Mouse (Mus musculus): Measurements from ENCODE around the gene Zc3h14. TPM values are rescaled to one million over a fixed set of nuclear protein-coding genes. Genes with fewer than 3 reads are reported as not detected.

The Zc3h14 gene
- polyA plus RNA-seq, 1 experiment from 2014 or later = 127 TPM

DNA sequence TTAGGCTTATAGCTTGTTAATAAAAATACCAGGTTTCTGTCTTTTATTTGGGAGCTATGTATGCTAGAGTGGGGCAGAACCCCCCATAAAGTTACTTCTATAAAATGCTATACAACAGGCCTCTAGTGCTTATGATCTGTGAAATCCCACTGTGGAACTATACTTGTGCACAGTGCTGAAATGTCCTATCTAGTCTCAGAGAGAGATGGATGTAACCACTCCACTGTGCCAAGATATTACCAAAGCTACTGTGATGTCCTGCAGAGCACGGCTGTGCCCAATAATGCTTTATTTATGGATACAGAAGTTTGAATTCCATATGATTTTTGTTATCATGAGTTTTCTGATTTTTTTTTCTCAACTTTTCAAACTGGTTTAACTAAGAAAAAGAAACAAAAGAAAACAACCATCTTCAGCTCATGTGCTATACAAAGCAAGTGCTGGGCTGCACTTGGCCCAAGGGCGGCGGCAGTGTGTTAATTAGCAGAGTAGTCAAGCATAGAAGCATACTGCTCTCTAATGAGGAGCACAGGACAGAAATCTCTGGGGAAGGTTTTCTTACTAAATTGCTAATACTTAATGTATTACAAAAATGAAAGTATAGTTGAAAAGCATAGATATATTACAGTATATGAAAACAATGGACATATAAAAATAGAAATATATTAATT is 57.4 kb downstream of the Zc3h14 start:
- H3K9me3 ChIP-seq (ENCODE audit: control insufficient read depth, low read length) = no peaks in the 10 kb centered on the region
- H3K27me3 ChIP-seq (replicated peaks; ENCODE audit: control insufficient read depth, insufficient read depth, low read length) = no peaks in the 10 kb centered on the region
- H3K36me3 ChIP-seq (ENCODE audit: control insufficient read depth, insufficient read depth) = peaks cover 5% of the 10 kb centered on the region; the same call in 1 of the 2 replicates
- no peak overlapping the region for H3K9ac ChIP-seq (replicated peaks; ENCODE audit: low read depth, low read length)
- WGBS = 54% methylated on average over 3 of the region's 3 CpGs
- H3K4me3 ChIP-seq (replicated peaks; ENCODE audit: low read length) = no peak overlapping the region
- no peak overlapping the region for H3K4me2 ChIP-seq (ENCODE audit: low read length)
- no peaks in the 10 kb centered on the region for H3K4me1 ChIP-seq (replicated peaks; ENCODE audit: control insufficient read depth, insufficient read depth, low read length)
- no peak overlapping the region for H3K27ac ChIP-seq (ENCODE audit: low read length)
- ATAC-seq = no peak

DNA sequence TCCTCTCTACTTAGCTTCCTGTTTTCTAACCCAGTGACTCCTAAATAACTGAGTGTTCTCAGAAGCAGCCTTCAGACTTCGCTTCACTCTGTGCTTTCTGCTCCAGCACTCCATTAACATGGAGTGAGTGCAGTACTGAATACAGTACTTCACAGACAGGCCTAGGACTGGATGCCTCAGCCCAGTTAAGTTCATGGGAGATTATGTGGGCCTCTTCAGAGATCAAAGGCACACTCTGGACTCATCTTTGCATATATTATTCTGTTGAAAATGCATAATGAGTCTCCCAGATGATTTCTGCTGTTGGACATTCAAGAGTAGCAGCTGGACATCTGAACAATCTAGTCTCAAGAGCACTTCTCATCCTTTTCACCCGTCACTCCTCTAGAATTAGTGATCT is 74.0 kb downstream of the Zc3h14 start:
- H3K9ac ChIP-seq (replicated peaks; ENCODE audit: low read depth, low read length) = no peak overlapping the region
- ATAC-seq = no peak

DNA sequence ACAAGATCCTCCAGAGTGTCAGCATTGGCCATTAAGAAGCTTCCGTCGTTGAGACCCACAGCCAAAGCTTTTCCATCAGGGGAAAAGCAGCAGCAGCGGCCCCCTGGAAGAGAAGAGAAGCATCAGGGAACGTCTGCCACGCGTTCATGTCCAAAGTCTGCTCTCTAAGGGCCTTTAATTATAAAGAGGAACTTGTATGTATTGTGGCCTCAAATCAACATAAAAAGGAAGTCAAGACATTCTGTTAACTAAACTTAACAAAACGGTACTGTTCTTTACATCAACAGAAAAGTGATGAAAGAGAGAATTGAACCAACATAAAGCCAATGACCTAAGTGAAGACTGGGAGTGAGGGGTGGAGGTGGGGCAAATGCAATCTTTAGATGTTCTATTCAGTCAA is 84.4 kb downstream of the Zc3h14 start:
- H3K4me1 ChIP-seq (replicated peaks; ENCODE audit: control insufficient read depth, insufficient read depth, low read length) = no peaks in the 10 kb centered on the region
- no peak overlapping the region for H3K27ac ChIP-seq (ENCODE audit: low read length)
- WGBS = 89% methylated on average over 7 of the region's 7 CpGs
- no peak overlapping the region for H3K9ac ChIP-seq (replicated peaks; ENCODE audit: low read depth, low read length)
- H3K4me2 ChIP-seq (ENCODE audit: low read length) = no peak overlapping the region
- no peak for ATAC-seq
- no peaks in the 10 kb centered on the region for H3K9me3 ChIP-seq (ENCODE audit: control insufficient read depth, low read length)
- no peak overlapping the region for H3K4me3 ChIP-seq (replicated peaks; ENCODE audit: low read length)
- H3K27me3 ChIP-seq (replicated peaks; ENCODE audit: control insufficient read depth, insufficient read depth, low read length) = no peaks in the 10 kb centered on the region
- peaks cover 2% of the 10 kb centered on the region for H3K36me3 ChIP-seq (ENCODE audit: control insufficient read depth, insufficient read depth)

More for the DNA sequence above, 74.0 kb downstream of the Zc3h14 start:
- H3K27me3 ChIP-seq (replicated peaks; ENCODE audit: control insufficient read depth, insufficient read depth, low read length) = no peaks in the 10 kb centered on the region
- H3K4me2 ChIP-seq (ENCODE audit: low read length) = no peak overlapping the region
- H3K27ac ChIP-seq (ENCODE audit: low read length) = no peak overlapping the region
- no peaks in the 10 kb centered on the region for H3K4me1 ChIP-seq (replicated peaks; ENCODE audit: control insufficient read depth, insufficient read depth, low read length)
- 55% methylated on average over 2 of the region's 2 CpGs for WGBS
- no peak overlapping the region for H3K4me3 ChIP-seq (replicated peaks; ENCODE audit: low read length)
- H3K9me3 ChIP-seq (ENCODE audit: control insufficient read depth, low read length) = no peaks in the 10 kb centered on the region
- H3K36me3 ChIP-seq (ENCODE audit: control insufficient read depth, insufficient read depth) = no peaks in the 10 kb centered on the region

DNA sequence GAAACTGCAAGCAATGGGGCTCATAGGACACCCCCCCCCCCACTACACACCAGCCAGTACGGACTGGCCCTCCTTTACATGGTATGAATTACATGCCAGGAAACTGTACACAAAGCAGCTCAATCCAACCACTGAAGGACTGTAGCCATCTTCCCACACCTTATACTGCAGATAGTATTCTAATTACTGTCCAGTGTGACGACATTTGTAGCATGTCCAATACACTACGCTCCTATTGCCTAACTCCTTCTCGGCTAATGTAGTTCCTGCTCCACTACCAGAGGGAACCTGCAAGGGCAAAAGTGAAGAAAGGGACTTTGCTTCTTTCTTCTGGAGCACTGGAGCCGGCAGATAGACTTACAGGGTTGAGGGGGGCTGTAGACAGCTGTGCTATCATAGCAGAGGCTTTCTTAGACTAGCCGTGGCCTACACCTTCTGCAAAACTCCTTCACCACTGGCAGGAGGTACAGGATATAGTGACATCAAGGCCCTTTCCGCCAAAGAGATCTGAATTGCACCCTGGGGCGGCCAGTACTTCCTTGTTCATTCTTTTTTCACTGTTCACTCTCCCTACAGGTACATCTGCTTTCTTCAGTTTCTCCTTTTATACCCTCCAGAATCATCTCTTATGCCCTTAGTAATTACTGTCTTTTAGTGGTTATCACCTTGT is 86.3 kb downstream of the Zc3h14 start:
- H3K36me3 ChIP-seq (ENCODE audit: control insufficient read depth, insufficient read depth) = peaks cover 2% of the 10 kb centered on the region
- no peaks in the 10 kb centered on the region for H3K9me3 ChIP-seq (ENCODE audit: control insufficient read depth, low read length)
- no peak for ATAC-seq
- no peaks in the 10 kb centered on the region for H3K27me3 ChIP-seq (replicated peaks; ENCODE audit: control insufficient read depth, insufficient read depth, low read length)
- no peak overlapping the region for H3K4me2 ChIP-seq (ENCODE audit: low read length)
- WGBS = 92% methylated on average over 8 of the region's 8 CpGs
- H3K27ac ChIP-seq (ENCODE audit: low read length) = no peak overlapping the region
- no peaks in the 10 kb centered on the region for H3K4me1 ChIP-seq (replicated peaks; ENCODE audit: control insufficient read depth, insufficient read depth, low read length)
- H3K9ac ChIP-seq (replicated peaks; ENCODE audit: low read depth, low read length) = no peak overlapping the region
- H3K4me3 ChIP-seq (replicated peaks; ENCODE audit: low read length) = no peak overlapping the region

DNA sequence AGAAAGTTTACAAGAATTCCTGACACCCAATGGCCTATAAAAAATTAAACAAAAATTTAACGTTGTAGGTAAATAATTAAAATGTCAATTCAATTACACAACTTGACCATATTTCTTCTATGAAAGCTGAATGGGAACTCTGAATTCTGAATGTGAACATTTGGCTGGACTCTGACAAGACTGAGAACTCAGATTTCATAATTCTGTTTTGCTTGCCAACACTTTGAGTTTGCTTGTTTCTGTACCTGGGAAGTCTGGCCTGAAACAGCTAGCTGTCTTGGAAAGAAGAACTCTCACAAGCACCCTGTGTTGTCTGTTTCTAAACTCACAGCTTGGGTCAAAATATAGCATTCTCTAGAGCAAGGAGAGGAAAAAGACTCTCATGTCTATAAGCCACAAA is 87.1 kb downstream of the Zc3h14 start:
- no peaks in the 10 kb centered on the region for H3K27me3 ChIP-seq (replicated peaks; ENCODE audit: control insufficient read depth, insufficient read depth, low read length)
- H3K4me3 ChIP-seq (replicated peaks; ENCODE audit: low read length) = no peak overlapping the region
- ATAC-seq = no peak
- no peaks in the 10 kb centered on the region for H3K9me3 ChIP-seq (ENCODE audit: control insufficient read depth, low read length)
- no peak overlapping the region for H3K9ac ChIP-seq (replicated peaks; ENCODE audit: low read depth, low read length)
- 98% methylated on average over 1 of the region's 1 CpGs for WGBS
- H3K4me1 ChIP-seq (replicated peaks; ENCODE audit: control insufficient read depth, insufficient read depth, low read length) = no peaks in the 10 kb centered on the region
- H3K36me3 ChIP-seq (ENCODE audit: control insufficient read depth, insufficient read depth) = peaks cover 2% of the 10 kb centered on the region
- H3K4me2 ChIP-seq (ENCODE audit: low read length) = no peak overlapping the region
- H3K27ac ChIP-seq (ENCODE audit: low read length) = no peak overlapping the region

DNA sequence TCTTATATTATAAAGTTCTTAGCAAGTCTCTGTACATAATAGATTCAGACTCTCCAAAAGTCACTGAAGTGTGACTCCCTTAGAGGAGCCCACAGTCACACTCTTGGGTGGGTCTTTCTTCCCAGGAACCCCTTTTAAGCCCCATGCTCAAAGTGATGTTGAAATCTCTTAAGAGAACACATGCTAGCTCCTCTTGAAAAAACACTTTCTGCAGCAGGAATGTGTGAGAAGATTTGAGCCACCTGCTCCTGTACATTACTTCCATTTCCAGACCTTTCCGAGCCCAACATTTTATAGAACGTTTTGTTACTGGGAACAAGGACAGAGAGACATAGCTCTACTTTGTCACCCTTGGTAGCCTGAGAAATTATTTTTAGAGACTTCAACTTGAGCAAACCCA is 88.1 kb downstream of the Zc3h14 start:
- Histone ChIP-seq H3K4me2 (ENCODE audit: low read length) (no peak overlapping the region), H3K9ac (replicated peaks; ENCODE audit: low read depth, low read length) (no peak overlapping the region), H3K27me3 (replicated peaks; ENCODE audit: control insufficient read depth, insufficient read depth, low read length) (no peaks in the 10 kb centered on the region), H3K27ac (ENCODE audit: low read length) (no peak overlapping the region), H3K9me3 (ENCODE audit: control insufficient read depth, low read length) (no peaks in the 10 kb centered on the region), H3K4me1 (replicated peaks; ENCODE audit: control insufficient read depth, insufficient read depth, low read length) (no peaks in the 10 kb centered on the region), H3K4me3 (replicated peaks; ENCODE audit: low read length) (no peak overlapping the region), H3K36me3 (ENCODE audit: control insufficient read depth, insufficient read depth) (peaks cover 2% of the 10 kb centered on the region)
- 97% methylated on average over 2 of the region's 2 CpGs for WGBS
- ATAC-seq = no peak

DNA sequence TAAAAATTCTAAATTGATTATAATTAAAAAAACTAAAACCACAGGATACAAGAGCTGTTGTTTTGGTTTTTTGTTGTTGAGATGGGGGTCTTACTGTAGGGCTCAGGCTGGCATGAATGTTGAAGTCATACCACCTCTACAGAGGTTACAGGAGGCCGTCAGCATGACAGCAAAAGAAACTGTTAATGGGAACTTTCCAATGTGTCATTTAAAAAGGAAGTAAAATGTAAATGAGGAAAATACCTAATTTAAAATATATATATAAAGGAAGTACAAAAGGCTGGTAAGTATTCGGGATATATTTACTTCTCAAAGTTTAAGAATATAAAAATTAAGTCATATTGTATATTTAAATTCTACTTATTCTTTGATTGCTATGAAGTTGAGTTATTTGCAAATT is 88.7 kb downstream of the Zc3h14 start:
- no peaks in the 10 kb centered on the region for H3K27me3 ChIP-seq (replicated peaks; ENCODE audit: control insufficient read depth, insufficient read depth, low read length)
- no peaks in the 10 kb centered on the region for H3K9me3 ChIP-seq (ENCODE audit: control insufficient read depth, low read length)
- no peak overlapping the region for H3K4me3 ChIP-seq (replicated peaks; ENCODE audit: low read length)
- H3K4me1 ChIP-seq (replicated peaks; ENCODE audit: control insufficient read depth, insufficient read depth, low read length) = no peaks in the 10 kb centered on the region
- ATAC-seq = no peak
- WGBS = 89% methylated on average over 2 of the region's 2 CpGs
- H3K36me3 ChIP-seq (ENCODE audit: control insufficient read depth, insufficient read depth) = peaks cover 5% of the 10 kb centered on the region
- H3K4me2 ChIP-seq (ENCODE audit: low read length) = no peak overlapping the region
- no peak overlapping the region for H3K9ac ChIP-seq (replicated peaks; ENCODE audit: low read depth, low read length)
- no peak overlapping the region for H3K27ac ChIP-seq (ENCODE audit: low read length)

Other genes starting within 250 kb of the Zc3h14 start
- gene Kcnk10, start 168.7 kb upstream of the Zc3h14 start, polyA plus RNA-seq (2015; fragmentation: Nextera tagmentation; extraction: Ambion mirVana) = 57.8 and 58.8 TPM in 2 replicates
- 27.4 and 32.1 TPM in 2 replicates for gene Spata7, start 118.8 kb upstream of the Zc3h14 start, polyA plus RNA-seq (2015; fragmentation: Nextera tagmentation; extraction: Ambion mirVana)
- gene Ptpn21, start 9.6 kb upstream of the Zc3h14 start, polyA plus RNA-seq (2015; fragmentation: Nextera tagmentation; extraction: Ambion mirVana) = 5.4 and 5.5 TPM in 2 replicates
- 16.1 and 25.6 TPM in 2 replicates for gene Eml5, start 154.5 kb downstream of the Zc3h14 start, polyA plus RNA-seq (2015; fragmentation: Nextera tagmentation; extraction: Ambion mirVana)
- 35.4 and 39.2 TPM in 2 replicates for gene Ttc8, start 173.6 kb downstream of the Zc3h14 start, polyA plus RNA-seq (2015; fragmentation: Nextera tagmentation; extraction: Ambion mirVana)

Measured in forebrain, embryonic 16.5 days (tissue).